In genomic region chr12:112999569-113000293, GRCm38 (mm10) we compare ENCODE assay signal across 8 mouse cellular contexts. TPM values are rescaled to one million over a fixed set of nuclear protein-coding genes. Genes with fewer than 3 reads are reported as not detected.
A peak's percentile ranks its signal among the peaks of the same experiment; 100 is the strongest.
DNase-seq lines count a peak whose midpoint lies in the region; ATAC-seq and TF ChIP-seq lines count a peak whose summit lies in the region.

No protein-coding gene starts in this region.

- peak overlapping the region; percentile 88 for H3K9ac ChIP-seq in hindbrain, postnatal 0 days (replicated peaks; ENCODE audit: low read length)
- H3K9ac ChIP-seq in midbrain, embryonic 15.5 days, result peak overlapping the region; percentile 93

- H3K4me2 ChIP-seq in hindbrain, postnatal 0 days (ENCODE audit: low read depth, low read length), result peak overlapping the region; percentile 87
- H3K4me2 ChIP-seq in midbrain, embryonic 15.5 days, result peak overlapping the region; percentile 85

- peaks cover 8% of the 10 kb centered on the region for H3K4me1 ChIP-seq in hindbrain, postnatal 0 days (ENCODE audit: insufficient read depth, low read length)
- H3K4me1 ChIP-seq in midbrain, embryonic 15.5 days, result peaks cover 31% of the 10 kb centered on the region

- H3K27me3 ChIP-seq in hindbrain, postnatal 0 days (ENCODE audit: insufficient read depth, low read length), result no peaks in the 10 kb centered on the region
- H3K27me3 ChIP-seq in midbrain, embryonic 15.5 days (replicated peaks), result no peaks in the 10 kb centered on the region

- TF ChIP-seq CTCF in hindbrain, postnatal 0 days (IDR thresholded peaks at IDR 0.05; ENCODE audit: low read depth), result no peak

- ATAC-seq in hindbrain, postnatal 0 days, result peak; percentile 13
- no peak for ATAC-seq in midbrain, embryonic 15.5 days (replicated peaks)

- H3K9me3 ChIP-seq in hindbrain, postnatal 0 days (ENCODE audit: low read length), result no peaks in the 10 kb centered on the region
- no peaks in the 10 kb centered on the region for H3K9me3 ChIP-seq in midbrain, embryonic 15.5 days

- WGBS in hindbrain, postnatal 0 days, result under 1% methylated on average over 56 of the region's 56 CpGs
- 2% methylated on average over 56 of the region's 56 CpGs for WGBS in midbrain, embryonic 15.5 days

- intact Hi-C loops in gastrocnemius, postnatal 36 days (cut with DNase I), result loop anchor here (5.0 to 10.0 kb wide), 2 partner anchors 75 to 153 kb away; partner anchors contain the start of gene Tex22

- H3K27ac ChIP-seq in hindbrain, postnatal 0 days, result peak overlapping the region; percentile 83
- H3K27ac ChIP-seq in midbrain, embryonic 15.5 days, result peak overlapping the region; percentile 92

- peak; percentile 19 to 35 for DNase-seq in gastrocnemius, postnatal 36 days
- no peak for DNase-seq in gastrocnemius, postnatal 10 days
- peak; percentile 33 for DNase-seq in urinary bladder, postnatal 10 days (ENCODE audit: low spot score)
- no peak for DNase-seq in urinary bladder, adult 2 months (ENCODE audit: low spot score)
- peak; percentile 13 for DNase-seq in hindbrain, postnatal 0 days (ENCODE audit: low spot score)
- no peak for DNase-seq in right cerebral cortex, postnatal 4 days
- DNase-seq in thymus, postnatal 14 days, result no peak

- no peaks in the 10 kb centered on the region for H3K36me3 ChIP-seq in hindbrain, postnatal 0 days (ENCODE audit: insufficient read depth, low read length)
- 0 out of 2 replicates have a peak, but pooled peaks cover 5% of the 10 kb centered on the region for H3K36me3 ChIP-seq in midbrain, embryonic 15.5 days (replicated peaks)

- peak overlapping the region; percentile 75 for H3K4me3 ChIP-seq in hindbrain, postnatal 0 days (ENCODE audit: low read length)
- H3K4me3 ChIP-seq in midbrain, embryonic 15.5 days, result peak overlapping the region; percentile 86

RNA-seq across cellular contexts. Expression of gene Brf1, which starts 0.8 kb away (rescaled TPM):
- total RNA-seq in gastrocnemius, postnatal 36 days (2021), result 10 to 100 TPM; 16.8 to 20.9 TPM
- 10 to 100 TPM; 28.2 to 37.9 TPM for total RNA-seq in gastrocnemius, postnatal 10 days (2021)
- 69.1 and 82.7 TPM in 2 replicates for polyA plus RNA-seq in urinary bladder, adult 2 months (2012; rRNA removed)
- total RNA-seq in hindbrain, postnatal 0 days (2014; rRNA removed), result 29.4 and 32.9 TPM in 2 replicates
- polyA plus RNA-seq in hindbrain, postnatal 0 days (2015; fragmentation: Nextera tagmentation; extraction: Ambion mirVana), result 39.0 and 40.8 TPM in 2 replicates
- polyA plus RNA-seq in midbrain, embryonic 15.5 days (2015; fragmentation: Nextera tagmentation; extraction: Ambion mirVana), result 56.0 and 58.5 TPM in 2 replicates

RNA-seq across cellular contexts. Expression of gene Pacs2, which starts 14.6 kb away (rescaled TPM):
- total RNA-seq in gastrocnemius, postnatal 36 days (2021), result 10 to 100 TPM; 34.9 to 36.6 TPM
- total RNA-seq in gastrocnemius, postnatal 10 days (2021), result 10 to 100 TPM; 51.8 to 54.4 TPM
- 38.9 and 40.9 TPM in 2 replicates for polyA plus RNA-seq in urinary bladder, adult 2 months (2012; rRNA removed)
- total RNA-seq in hindbrain, postnatal 0 days (2014; rRNA removed), result 111 and 125 TPM in 2 replicates
- 20.3 and 20.6 TPM in 2 replicates for polyA plus RNA-seq in hindbrain, postnatal 0 days (2015; fragmentation: Nextera tagmentation; extraction: Ambion mirVana)
- 34.6 and 35.1 TPM in 2 replicates for polyA plus RNA-seq in midbrain, embryonic 15.5 days (2015; fragmentation: Nextera tagmentation; extraction: Ambion mirVana)

RNA-seq across cellular contexts. Expression of gene Btbd6, which starts 23.4 kb away (rescaled TPM):
- 10 to 100 TPM; 12.7 to 13.5 TPM for total RNA-seq in gastrocnemius, postnatal 36 days (2021)
- 10 to 100 TPM; 10.4 to 12.7 TPM for total RNA-seq in gastrocnemius, postnatal 10 days (2021)
- polyA plus RNA-seq in urinary bladder, adult 2 months (2012; rRNA removed), result 23.9 and 26.8 TPM in 2 replicates
- 71.0 and 76.1 TPM in 2 replicates for total RNA-seq in hindbrain, postnatal 0 days (2014; rRNA removed)
- polyA plus RNA-seq in hindbrain, postnatal 0 days (2015; fragmentation: Nextera tagmentation; extraction: Ambion mirVana), result 52.1 and 52.9 TPM in 2 replicates
- polyA plus RNA-seq in midbrain, embryonic 15.5 days (2015; fragmentation: Nextera tagmentation; extraction: Ambion mirVana), result 57.4 and 60.2 TPM in 2 replicates

RNA-seq across cellular contexts. Expression of gene Nudt14, which starts 57.8 kb away (rescaled TPM):
- total RNA-seq in gastrocnemius, postnatal 36 days (2021), result 1 to 10 TPM; 7.5 to 8.2 TPM
- total RNA-seq in gastrocnemius, postnatal 10 days (2021), result 10 to 100 TPM; 17.3 to 17.5 TPM
- 42.4 and 54.6 TPM in 2 replicates for polyA plus RNA-seq in urinary bladder, adult 2 months (2012; rRNA removed)
- 29.0 and 29.4 TPM in 2 replicates for total RNA-seq in hindbrain, postnatal 0 days (2014; rRNA removed)
- 51.7 and 54.8 TPM in 2 replicates for polyA plus RNA-seq in hindbrain, postnatal 0 days (2015; fragmentation: Nextera tagmentation; extraction: Ambion mirVana)
- 60.6 and 60.8 TPM in 2 replicates for polyA plus RNA-seq in midbrain, embryonic 15.5 days (2015; fragmentation: Nextera tagmentation; extraction: Ambion mirVana)

Comparison
In these comparisons a context has a peak if more than half of its experiments do, and no peak if none do; other contexts are left out.
1. DNase-seq: peak in gastrocnemius, postnatal 36 days (2 of 2), urinary bladder, postnatal 10 days (single experiment) and hindbrain, postnatal 0 days (single experiment); none in gastrocnemius, postnatal 10 days (single experiment), urinary bladder, adult 2 months (single experiment), right cerebral cortex, postnatal 4 days (single experiment) and thymus, postnatal 14 days (single experiment).